Mouse (Mus musculus): ENCODE results near the gene Nisch. TPM values are rescaled to one million over a fixed set of nuclear protein-coding genes. Genes with fewer than 3 reads are reported as not detected.
A peak's percentile ranks its signal among the peaks of the same experiment; 100 is the strongest.

Nisch gene
- total RNA-seq, 2 experiments from 2014 or later = 185 to 197 TPM

GRCm38 (mm10) chr14:31169508-31169907 is 47.2 kb downstream of the Nisch start:
- DNase-seq = no peak
- intact Hi-C loops (cut with DNase I) = no loop called here

DNA sequence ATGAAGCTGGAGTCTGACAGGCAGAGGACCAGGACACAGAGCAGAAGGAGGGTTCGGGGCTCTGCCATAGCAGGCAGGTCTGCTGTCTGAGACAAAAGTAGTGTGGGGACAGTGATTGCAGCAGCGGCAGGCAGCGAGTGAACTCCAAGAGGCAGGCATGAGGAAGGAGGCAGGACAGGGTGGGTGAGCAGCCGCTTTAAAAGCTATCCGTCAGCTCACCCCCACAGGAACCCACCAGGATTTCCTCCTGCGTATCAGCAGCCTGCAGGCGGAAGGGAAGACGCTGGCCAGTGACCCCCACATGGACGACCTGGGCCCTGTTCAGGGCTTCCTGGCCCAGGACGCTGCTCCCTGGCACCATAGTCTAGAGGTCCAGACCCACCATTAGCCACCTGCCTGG is 48.3 kb downstream of the Nisch start, which contains the start of gene Stab1:
Gene Stab1 (minus strand): TSS at position 217 of the 400 bp plus-strand sequence.
- intact Hi-C loops (cut with DNase I) = no loop called here
- peak; percentile 59 to 61 for DNase-seq

- DNase-seq = no peak
- intact Hi-C loops (cut with DNase I) = no loop called here
Measured at GRCm38 (mm10) chr14:31166827-31167226, 49.9 kb downstream of the Nisch start.

- no peak for DNase-seq
Measured at GRCm38 (mm10) chr14:31165991-31166630, 50.6 kb downstream of the Nisch start.

GRCm38 (mm10) chr14:31165458-31165857 is 51.3 kb downstream of the Nisch start:
- intact Hi-C loops (cut with DNase I) = no loop called here
- DNase-seq = no peak

More at GRCm38 (mm10) chr14:31165991-31166630, 50.6 kb downstream of the Nisch start:
- intact Hi-C loops (cut with DNase I) = no loop called here

- intact Hi-C loops (cut with DNase I) = no loop called here
- peak in 1 of 2 experiments; percentile 63 for DNase-seq
Measured at GRCm38 (mm10) chr14:31165010-31165409, 51.7 kb downstream of the Nisch start.

DNA sequence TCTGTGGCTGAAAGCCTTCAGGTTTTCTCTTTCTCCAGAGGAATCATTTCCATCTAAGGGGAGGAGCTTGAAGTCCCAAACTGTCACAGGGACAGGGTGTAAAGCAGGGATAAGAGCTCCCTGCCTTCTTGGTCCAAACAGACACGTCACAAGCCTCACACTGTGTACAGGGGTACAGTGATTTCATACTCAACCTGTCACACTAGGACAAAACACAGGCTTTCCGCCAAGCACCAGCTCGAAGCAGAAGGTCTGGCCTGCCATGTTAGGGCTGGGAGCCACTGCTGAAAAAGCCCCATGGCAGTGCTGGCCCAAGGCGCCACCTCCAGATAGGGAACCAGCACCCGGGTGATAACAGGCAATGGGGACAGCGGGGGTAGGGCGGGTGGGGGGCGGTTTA is 52.7 kb downstream of the Nisch start:
- intact Hi-C loops (cut with DNase I) = no loop called here
- DNase-seq = no peak

- intact Hi-C loops (cut with DNase I) = no loop called here
- DNase-seq = no peak
Measured at GRCm38 (mm10) chr14:31161638-31162037, 55.1 kb downstream of the Nisch start.

DNA sequence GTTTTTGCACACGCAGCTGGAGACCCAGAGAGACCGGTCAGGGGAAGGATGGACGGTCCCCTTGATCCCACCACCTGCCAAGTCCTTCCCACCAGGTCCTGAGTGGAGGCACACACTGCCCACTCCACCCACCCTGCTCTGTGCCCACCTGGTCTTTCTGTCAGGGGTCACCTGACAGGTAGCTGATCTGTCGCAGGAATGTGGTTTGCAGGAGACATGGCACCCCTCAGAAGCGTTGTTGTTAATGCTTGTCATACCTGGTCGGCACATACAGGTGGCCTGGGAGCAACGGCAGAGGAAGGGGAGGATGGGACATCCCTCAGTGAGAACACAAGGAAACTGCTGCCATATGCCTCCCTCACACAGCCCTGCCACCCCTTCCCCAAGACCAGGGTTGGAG is 55.6 kb downstream of the Nisch start:
- intact Hi-C loops (cut with DNase I) = no loop called here
- no peak for DNase-seq

DNA sequence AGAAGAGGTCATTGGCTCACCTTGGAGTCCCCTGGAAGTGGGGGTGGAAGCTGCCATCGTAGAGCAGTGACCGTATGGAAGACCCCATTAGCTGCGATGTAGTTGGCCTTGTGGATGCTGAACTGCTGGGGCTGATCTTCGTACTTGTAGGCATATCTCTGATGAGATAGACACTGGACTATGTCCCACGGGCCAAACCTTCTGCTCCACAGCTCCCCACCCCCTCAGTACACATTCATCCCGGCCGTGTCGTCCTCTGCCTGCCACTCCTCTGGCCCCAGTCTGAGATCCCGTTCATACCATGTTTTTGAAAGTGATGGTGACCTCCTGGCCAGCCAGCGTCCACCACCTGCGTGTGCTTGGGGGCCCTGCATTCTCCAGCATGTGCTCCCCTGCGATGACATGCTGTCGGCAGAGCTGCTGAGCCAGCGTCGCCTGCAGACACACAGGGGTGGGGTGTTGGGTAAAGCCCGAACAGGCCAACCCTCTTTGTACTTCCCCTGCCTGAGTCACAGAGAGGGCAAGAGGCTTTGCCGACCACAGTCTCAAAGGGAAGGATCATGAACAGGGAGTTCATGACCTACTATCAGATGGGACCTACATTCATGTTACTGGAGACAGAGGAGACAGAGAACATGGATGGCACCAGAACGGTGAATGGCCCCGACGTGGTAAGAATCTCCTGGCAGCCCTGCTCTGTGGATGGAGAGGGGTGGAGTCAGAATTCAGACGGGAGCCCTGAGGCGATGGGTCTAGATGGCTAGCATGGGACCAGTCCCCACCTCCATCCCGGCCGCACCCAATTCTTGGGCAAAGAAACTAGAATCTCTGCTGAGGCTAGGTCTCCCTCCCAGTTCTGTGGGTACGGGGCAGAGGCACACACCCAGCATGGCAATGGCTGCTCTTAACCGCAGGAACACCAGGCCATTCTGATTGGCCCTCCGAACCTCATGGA is 56.3 kb downstream of the Nisch start:
- DNase-seq = no peak
- intact Hi-C loops (cut with DNase I) = no loop called here

DNA sequence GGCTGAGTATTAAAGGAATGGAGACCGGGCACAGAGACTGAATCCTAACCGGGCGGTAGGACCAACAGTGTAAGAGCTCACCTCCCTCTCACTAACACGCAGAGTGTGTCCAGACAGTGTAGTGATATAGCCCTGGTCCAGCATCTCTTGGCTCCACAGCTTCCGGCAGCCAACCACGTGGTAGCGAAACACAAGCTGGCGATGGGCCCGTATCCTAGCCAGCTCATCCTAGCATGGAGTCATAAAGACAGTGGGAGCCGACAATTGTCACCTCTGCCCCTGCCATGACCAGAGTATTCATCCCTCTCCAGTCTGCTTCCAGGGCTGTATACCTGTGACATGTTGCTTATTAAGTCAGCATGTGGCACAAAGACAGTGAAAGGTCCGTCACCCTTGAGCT is 71.1 kb downstream of the Nisch start:
- no peak for DNase-seq
- intact Hi-C loops (cut with DNase I) = no loop called here

DNA sequence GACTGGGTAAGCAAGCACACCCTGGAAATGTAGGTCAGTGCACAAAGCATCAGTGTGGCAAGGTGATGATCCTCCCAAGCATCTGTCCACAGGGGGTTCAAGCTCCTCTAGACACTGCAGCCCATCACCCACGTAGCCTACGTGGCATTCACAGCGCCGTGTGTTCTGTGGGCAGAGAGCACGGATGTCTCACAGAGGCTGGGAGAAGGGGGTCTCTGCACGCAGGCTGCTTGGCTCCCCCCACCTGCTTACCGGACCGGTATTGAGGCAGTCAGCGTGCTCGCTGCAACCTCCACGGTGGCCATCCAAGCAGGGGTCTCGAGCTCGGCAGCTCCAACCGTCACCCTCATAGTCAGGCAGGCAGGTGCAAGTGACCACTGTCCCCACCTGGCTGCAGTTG is 75.7 kb downstream of the Nisch start:
- DNase-seq = no peak
- intact Hi-C loops (cut with DNase I) = no loop called here

- intact Hi-C loops (cut with DNase I) = no loop called here
- DNase-seq = no peak
Measured at GRCm38 (mm10) chr14:31140141-31140540, 76.6 kb downstream of the Nisch start.

GRCm38 (mm10) chr14:31139666-31140065 is 77.1 kb downstream of the Nisch start:
- intact Hi-C loops (cut with DNase I) = no loop called here
- no peak for DNase-seq

- DNase-seq = no peak
- intact Hi-C loops (cut with DNase I) = no loop called here
Measured at GRCm38 (mm10) chr14:31138897-31139429, 77.8 kb downstream of the Nisch start.

- no peak for DNase-seq
- intact Hi-C loops (cut with DNase I) = no loop called here
Measured at GRCm38 (mm10) chr14:31138219-31138896, 78.4 kb downstream of the Nisch start.

DNA sequence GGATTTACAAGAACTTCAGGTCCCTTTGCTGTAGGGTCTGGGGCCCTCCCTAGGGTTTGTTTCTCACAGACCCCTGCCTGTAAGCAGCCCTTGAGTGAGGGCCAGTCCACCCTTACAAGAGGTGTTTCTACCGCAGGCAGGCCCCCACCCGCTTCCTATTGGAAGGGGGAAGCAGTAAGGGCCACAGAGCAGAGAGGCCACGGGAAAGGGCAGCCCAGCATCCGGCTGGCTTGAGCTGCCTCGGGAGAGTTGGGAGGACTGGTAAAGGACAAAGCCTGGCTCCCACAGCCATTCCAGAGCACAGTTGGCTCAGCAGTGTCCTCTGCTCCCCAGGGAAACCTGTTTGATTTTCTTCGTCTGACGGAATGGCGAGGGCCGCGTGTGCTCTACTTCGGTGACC is 79.0 kb downstream of the Nisch start:
- peak; percentile 47 to 49 for DNase-seq
- intact Hi-C loops (cut with DNase I) = no loop called here

GRCm38 (mm10) chr14:31137281-31137595 is 79.5 kb downstream of the Nisch start:
- intact Hi-C loops (cut with DNase I) = no loop called here
- no peak for DNase-seq

DNA sequence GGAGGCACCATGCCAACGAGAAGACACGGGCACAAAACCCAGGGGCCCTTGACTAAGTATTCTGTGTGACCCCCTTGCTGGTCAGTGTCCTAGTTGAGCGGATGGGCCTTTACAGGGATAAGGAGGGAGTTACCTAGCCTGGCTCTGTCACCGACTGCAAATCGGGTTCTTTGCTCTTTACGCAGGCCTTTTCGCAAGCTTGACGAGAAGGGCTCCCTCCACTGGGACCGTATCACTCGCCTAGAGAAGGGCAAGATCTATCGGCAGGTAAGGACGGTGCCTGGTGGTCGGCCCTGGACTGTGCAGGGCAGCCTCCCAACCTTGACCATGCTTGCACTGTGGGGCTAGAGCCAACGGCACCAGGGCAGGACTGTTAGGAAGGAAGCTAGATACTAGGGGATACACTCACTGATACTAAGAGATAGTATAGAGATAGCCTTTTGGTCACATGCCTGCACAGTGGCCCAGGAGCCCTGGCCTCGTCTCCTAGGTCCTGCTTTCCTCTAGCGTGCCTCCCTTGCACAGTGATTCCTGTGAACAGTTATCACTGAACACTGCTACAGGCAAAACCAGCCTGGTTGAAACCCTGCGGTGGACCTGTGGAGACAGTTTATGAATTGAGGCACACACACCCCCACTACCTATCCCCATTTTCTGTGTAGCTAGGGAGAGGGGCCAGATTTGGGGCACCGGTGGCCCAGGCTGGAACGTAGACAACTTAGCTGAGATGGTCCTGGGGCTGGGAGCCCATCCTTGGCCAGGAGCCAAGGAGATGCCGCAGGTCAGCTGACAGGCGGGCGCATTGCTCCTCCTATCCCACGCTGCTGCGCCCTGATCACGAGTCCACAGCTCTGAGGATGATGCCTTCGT is 80.1 kb downstream of the Nisch start:
- no peak for DNase-seq
- intact Hi-C loops (cut with DNase I) = no loop called here

All from heart, postnatal 14 days (tissue).